Mouse (Mus musculus) urinary bladder, postnatal 25 days (tissue): ENCODE data around the gene Abcb8.
A peak's percentile ranks its signal among the peaks of the same experiment; 100 is the strongest.
"Not testable (repeated sequence)": the region's sequence is repeated elsewhere in the genome, so short reads cannot be mapped to it uniquely, and the experiment has no call there.

Experiments
- DNase-seq: peaks from one replicate; pipeline ENCODE4 v3.0.0; 2022; ENCODE audit warnings: low spot score

The Abcb8 gene

DNA sequence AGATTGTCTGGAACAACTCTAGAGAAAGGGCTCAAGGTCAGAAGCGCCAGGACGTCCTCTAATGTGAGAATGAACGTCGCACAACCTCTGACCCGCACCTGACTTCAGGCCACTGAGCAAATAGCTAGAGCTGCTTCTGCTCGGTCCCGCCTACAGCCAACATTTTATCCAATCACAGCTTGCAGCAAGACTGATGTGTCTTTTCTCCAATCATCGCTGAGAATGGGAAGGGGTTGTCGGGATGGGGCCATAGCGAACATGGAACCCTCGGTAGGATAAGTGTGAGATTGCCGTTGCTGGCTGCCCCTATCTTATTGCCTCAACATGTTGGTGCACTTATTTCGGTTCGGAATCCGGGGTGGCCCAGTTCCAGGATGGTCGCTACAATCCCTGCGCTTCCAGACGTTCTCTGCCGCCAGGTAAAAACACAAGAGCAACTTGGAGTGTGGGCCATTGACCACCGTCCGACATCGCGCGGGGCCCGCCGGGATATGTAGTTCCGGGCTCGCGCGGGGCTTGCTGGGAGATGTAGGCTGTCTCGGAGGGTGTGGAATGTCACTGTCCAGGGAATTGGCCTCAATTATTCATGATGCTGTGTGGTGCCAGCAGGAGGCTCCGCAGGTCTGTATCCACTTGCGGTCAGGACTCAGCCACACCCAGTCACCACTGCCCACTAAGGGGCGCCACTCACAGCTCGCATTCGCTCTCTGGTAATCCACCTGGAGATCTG lies 867 bp downstream of the Abcb8 start:
- peak; percentile 89 for DNase-seq

DNA sequence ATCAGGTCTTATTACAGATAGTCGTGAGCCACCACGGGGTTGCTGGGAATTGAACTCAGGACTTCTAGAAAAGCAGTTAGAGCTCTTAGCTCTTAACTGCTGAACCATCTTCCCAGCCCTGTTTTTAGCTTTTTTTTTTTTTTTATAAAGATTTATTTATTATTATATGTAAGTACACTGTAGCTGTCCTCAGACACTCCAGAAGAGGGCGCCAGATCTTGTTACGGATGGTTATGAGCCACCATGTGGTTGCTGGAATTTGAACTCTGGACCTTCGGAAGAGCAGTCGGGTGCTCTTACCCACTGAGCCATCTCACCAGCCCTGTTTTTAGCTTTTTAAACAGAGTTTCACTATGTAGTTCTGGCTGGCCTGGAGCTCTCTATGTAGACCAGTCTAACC lies 2.8 kb downstream of the Abcb8 start:
- not testable (repeated sequence) for DNase-seq

DNA sequence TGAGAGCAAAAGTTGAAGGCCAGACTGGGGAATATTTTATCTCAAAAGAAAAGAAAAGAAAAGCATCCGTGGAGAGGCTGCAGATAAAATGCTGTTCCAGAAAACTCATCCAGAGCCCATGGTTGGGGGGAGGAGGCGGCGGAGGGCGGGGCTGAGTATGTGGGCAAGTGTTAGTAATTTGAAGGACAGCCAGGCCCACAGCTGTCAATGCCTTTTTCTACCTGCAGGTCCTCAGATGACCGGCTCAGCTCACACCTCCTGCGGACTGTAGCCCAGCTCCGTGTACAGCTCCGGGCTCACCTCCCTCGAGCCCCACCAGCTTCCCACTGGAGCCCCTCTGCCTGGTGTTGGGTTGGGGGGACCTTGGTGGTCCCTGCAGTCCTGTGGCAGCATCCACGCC lies 6.2 kb downstream of the Abcb8 start:
- no peak for DNase-seq

DNA sequence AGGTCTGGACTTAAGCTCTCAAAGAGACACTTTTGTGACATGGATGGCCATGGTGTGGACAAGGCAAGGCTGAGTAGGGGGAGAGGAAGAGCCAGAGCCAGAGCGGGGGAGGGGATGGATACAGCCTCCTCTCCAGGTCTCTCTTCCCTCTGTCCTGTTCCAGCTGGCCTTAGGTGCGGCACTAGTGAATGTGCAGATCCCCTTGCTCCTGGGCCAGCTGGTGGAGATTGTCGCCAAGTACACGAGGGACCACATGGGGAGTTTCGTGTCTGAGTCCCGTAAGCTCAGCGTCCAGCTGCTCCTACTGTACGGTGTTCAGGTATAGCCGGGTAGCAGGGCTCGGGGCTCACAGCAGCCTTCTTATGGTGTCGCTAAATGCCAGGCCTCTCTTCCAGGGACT lies 6.9 kb downstream of the Abcb8 start:
- DNase-seq = no peak

DNA sequence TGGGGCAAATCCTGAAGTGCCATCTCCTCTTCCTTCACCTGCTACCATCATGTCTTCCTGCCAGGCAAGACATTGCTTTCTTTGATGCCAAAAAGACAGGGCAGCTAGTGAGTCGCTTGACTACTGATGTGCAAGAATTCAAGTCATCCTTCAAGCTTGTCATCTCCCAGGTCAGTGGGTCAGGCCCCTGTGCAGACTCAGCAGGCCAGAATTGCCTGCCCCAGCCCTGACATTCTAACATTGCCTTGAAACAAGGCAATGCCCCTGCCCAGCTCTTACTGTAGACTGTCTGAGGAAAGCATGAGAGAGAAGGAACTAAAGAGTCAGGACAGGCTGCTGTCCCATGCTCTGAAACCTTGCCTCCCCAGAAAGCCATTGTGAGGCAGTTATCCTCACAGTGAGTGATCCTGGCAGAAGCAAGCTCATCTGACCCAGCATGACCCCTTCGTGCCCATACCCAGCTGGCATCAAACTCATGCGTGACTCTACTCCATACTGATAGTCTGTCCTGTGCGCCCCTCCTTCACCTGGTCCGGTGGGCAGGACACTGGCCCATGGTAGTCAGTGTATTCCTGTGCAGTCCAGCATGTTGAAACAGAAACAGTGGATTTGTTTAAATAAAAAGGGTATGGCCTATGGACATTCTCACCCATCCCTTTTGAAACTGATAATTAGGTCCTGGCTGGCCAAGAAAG lies 7.6 kb downstream of the Abcb8 start:
- no peak for DNase-seq

DNA sequence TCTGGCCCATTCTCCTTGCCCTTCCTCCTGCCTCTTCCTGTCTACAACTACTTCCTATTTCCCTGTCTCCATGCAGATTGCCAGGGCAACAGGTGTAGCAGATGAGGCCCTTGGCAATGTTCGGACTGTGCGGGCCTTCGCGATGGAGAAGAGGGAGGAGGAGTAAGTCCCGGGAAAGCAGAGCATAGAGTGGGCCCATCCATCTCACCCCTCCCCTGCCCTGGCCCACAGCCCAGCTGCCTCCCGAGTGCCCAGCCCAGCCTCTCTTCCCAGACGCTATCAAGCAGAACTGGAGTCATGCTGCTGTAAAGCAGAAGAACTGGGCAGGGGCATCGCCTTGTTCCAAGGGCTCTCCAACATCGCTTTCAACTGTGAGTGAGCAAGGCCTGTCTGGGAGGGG lies 8.5 kb downstream of the Abcb8 start:
- no peak for DNase-seq

DNA sequence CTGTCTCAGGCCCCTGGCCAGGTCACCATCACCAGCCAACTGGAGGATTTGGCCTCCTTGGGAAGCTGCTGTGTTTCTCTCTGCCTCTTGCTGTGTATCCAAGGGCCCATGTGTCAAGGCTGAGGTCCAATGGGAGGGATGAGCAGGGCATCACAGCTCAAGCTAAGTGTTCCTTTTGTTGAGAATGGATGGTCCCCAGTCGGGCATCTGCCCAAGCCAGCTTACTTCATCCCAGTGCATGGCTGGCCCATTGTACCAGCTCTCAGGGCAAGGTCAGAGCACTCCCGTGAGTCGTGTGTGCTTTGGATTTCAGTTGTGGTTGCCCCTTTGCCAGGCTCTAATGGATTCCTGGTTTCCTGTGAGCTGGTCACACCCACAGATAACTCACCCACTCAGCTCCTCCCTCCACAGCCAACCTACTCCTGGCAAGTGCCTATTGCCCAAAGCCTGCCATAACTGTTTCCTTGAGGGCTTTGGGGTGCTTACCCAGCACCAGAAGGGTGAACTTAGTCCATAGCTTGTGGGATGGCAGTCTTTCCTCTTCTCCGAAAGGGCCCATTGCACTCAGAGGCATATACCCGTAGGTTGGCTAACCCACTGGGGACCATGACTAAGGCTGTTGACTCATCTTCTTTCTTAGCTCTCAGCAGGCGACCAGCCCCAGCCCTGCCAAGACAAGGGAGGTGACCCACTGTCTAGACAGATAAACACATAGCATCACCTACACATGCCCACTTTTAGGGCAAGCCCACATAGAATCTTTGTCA lies 11.3 kb downstream of the Abcb8 start:
- no peak for DNase-seq

DNA sequence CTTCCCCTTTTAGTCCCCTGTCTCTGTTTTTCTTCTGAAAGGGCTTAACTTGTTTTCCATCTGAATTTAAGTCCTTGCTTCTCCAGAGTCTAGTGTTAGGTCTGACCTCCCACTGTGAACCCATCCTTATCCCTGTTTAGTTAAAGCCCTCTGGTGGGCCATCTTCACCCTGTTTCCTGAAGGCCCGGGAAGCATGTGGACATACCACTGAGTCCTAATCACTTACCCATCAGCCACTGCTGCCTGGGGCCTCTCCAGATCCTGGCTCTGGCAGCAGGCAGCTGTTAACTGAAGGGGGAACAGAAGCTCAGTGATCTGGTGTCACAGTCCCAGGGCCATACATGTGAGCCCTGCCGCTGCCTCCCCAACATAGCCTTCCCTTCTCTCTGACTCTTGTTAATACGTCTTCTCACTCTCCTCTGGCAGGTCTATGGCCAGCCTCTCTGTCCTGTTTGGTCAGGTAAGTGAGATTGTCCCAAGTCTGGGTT lies 12.0 kb downstream of the Abcb8 start:
- no peak for DNase-seq

DNA sequence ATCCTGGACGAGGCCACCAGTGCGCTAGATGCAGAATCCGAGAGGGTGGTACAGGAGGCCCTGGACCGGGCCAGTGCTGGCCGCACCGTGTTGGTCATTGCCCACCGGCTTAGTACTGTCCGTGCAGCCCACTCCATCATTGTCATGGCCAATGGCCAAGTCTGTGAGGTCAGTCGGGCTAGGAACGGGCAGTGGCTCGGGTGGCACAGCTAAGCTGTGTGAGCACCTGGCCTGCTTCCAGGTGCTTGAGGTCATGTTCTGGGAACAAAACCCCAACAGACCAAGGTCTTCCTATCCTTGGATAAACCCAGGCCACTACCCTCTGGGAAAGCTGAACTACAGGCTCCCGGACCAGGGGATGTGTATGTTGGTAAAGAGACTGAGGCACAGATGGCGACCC lies 15.2 kb downstream of the Abcb8 start:
- no peak for DNase-seq

DNA sequence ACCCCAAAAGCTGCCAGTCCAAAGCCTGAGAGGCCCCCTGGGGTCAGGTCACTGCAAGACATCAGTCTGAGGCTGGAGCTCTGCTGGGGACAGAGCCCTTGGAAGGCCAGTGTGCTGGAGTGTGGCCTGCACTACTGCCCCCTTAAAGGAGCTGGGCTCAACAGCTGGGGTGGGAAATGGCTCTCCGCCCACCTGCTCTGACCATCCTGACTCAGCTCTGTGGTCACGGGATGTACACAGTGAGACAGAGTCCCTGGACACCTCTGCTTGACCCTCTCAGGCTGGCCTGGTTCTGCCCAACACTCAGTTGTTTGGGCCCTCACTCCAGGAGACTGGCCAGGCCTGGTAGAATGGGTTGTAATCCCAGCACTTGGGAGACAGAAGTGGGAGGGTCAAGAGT lies 16.0 kb downstream of the Abcb8 start:
- no peak for DNase-seq

DNA sequence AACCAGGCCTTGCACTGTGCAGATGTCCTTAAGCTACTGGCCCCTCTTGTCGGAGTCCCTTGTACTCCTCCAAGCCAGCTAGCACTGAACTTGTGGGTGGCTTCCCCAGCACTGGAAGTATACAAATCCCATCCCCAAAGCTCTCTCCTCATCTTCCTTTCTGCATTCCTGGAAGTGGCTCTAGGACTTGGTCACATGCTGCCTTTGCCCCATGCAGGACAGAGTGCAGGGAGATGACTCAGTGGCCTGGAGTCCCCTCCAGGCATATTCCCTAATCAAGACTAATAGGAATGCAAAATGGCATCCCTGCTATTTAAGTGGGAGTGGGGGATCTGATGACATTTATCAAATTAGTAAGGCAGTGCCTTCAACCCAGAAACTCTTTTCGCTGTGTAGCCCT lies 18.6 kb downstream of the Abcb8 start:
- no peak for DNase-seq

DNA sequence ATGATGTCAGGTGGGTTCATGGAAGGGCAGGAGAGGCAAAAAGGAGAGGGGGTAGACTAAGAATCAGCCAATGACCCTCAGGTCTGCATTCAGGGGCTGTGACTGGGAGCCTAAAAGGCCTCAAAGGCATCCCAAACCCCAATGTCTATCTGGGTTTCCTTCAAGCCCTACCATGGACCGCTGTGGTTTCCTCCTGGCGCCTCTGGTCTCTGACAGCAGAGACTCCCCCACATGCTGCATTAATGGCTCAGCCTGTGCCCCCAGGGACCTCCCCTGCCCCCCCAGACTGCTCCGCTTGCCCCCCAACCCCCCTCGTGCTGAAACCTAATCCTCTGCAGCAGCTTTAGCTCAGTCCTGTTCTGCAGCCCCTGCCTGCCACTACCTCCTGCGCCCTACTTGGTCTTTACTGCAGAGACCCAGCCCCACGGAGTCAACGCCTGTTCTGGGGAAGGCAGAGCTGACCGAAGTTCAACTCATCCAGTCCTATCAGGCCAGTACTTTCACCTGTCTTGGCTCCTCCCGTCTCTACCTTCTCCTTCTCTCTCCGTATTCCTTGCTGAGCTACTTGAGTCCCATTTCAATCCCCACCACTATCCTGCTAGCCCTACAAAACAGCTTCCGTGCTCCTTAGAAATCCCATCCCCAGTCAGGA lies 19.7 kb downstream of the Abcb8 start, which contains the start of gene Asic3:
Gene Asic3 (plus strand): TSS at position 351 of the 652 bp plus-strand sequence.
- no peak for DNase-seq

DNA sequence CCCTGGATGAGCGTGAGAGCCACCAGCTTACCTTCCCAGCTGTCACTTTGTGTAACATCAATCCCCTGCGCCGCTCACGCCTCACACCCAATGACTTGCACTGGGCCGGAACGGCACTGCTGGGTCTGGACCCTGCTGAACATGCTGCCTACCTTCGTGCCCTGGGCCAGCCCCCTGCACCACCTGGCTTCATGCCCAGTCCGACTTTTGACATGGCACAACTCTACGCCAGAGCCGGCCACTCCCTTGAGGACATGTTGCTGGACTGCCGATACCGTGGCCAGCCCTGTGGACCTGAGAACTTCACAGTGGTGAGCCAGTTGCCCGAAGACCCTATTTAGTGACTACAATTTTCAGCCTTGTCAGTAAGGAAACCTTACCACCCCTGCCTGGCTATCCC lies 20.5 kb downstream of the Abcb8 start:
- no peak for DNase-seq

DNA sequence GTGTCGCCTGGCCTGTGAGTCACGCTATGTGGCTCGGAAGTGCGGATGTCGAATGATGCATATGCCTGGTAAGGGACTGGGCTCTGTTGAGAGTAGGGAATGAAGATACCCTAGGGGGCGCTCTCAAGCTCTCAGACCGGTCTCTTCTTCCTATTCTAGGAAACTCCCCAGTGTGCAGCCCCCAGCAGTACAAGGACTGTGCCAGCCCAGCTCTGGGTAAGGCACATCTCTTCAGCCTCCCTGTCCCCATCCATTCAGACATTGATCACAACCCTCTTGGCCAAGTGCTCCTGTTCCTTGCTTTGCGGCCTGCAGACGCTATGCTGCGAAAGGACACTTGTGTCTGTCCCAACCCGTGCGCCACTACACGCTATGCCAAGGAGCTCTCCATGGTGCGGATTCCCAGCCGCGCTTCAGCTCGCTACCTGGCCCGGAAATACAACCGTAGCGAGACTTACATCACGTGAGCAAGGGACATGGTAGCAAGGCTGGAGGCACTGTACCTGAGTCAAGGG lies 22.8 kb downstream of the Abcb8 start:
- DNase-seq = peak; percentile 55

DNA sequence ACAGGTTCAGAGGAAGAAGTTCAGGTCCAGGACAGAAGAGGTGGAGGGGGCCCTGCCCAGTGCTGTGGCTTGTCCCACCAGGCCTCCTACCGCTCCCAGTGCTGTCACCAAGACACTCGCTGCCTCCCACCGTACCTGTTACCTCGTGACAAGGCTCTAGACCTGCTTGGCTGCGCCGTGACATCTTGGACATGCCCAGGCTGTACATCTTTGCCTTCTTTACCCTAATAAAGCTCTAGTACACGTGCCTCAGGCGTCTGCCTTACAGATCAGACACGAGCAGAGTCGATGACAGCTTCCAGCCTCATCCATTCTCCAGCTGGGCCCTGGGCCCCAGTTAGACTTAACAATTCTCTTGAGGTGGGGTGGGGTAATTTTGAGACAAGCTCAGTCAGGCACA lies 24.1 kb downstream of the Abcb8 start:
- no peak for DNase-seq

DNA sequence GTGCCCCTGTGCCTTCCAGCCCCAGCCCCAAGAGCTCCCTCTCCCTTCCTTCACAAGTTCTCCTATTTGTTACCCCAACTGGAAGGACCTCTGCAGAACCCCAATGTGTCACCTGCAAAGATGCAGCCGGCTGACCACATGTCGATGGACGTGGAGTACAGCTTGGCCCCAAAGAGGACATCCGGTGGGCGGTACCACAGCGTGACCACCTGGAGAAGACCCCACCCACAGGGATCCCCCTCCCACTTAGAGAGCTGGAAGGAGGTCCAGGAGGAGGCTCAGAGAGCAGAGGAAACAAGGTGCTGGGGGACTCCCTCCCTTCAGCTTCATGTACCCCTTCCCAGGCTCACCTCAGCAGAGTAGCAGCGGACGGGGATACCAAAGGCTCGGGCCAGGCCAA lies 26.9 kb downstream of the Abcb8 start:
- no peak for DNase-seq

DNA sequence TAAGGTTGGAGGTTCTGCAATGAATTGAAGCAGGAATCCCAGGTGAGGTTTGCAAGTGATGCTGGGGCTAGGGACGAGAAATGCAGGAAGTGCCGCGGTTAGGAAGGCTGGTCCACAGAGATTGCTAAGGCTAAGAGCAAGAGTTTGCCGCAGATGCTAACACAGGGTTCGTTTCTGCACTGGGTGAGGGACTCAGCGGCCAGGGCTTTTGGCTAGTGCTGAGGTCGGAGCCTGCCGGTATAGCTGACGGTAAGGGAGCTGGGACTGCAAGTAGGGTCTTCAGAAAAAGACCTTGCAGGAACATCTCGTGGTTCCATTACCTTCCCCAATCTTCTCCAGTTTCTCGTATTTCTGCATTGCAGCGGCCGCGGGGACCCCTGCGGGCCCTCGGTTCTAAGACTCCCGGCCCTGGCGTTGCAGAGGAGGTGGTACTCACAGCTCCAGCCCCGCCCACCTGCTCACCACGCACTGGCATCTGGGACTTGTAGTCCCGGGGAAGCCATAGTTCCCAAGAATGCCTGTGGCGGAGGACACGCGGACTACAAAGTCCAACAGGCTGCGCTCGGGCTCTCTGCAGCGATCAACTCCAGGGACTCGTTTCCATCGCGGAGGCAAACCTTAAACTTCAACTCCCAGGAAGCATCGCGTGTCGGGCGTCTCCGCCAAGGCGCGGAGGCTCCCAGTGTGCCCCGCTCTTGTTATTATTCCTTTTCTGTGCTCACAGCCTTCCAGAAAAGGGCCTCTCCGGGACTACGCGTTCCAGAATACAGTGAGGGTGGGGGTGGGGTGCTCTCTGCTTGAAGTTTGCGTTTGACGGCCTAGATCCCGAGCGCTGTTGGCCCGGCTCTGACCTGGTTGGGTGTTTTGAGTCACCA lies 29.9 kb downstream of the Abcb8 start, which contains the start of the genes Cdk5 and Slc4a2:
Gene Cdk5 (minus strand): TSS at position 402 of the 875 bp plus-strand sequence.
Gene Slc4a2 (plus strand): TSS at position 709 of the 875 bp plus-strand sequence.
- peak; percentile 92 for DNase-seq

DNA sequence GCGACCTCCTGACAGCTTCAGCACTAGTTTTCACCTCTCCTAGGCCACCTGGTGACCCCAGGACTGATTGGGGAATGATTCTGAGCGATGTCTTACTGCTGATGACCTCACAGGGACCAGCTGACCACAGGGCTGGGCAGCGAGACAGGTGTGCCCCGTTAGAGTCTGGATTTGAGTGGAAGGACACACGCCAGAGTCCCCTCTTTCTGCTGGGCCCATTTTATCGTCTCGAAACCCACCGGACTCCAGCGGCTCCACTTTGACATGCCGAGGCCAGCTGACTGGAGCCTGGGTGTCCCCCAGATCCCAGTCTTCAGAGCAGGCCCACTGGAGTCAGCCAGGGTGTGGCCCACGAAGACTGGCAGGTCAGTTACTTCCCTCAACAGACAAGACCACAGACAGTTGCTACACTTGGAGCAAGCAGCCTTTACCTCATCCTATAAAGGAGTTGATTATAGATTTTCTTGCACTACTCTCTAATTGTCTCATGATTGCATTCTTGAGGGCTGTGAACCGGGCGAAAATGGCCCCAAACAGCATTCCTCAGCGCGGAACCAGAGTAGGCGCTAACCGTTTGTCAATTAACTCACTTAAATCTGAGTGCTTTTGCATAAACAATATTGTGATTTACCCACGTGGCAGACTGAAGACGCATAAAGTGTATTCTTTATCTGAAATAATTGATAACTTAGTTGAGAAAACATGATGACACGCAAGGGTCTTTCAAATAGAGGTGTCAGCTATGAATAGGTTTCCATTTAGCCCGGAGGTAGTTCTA lies 30.7 kb downstream of the Abcb8 start:
- DNase-seq = peak; percentile 40

DNA sequence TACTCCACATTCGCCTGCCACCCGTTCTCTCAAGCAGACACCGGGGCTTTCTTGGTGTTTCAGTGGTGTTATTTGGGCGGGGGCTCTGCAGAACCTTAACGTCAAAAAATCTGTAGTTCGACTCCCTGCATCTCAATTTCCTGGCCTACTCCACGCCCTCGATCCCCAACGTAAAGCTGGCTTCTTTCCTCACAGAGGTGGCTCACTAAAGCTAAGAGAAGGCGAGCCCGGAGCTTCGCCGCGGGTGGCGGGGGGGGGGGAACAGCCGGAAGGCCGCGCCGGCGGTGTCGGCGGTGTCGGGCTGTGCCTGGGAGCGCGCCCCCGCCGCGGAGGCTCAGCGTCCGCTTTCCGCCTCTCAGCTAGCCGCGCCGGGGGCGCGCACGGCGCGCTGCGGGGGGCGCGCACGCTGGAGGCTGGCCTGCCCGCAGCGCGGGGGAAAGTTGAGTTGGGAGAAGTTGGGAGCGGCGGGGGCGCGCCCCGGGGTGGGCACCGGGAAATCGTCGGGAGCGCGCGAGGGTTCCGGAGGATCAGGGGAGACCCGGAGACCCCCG lies 31.5 kb downstream of the Abcb8 start:
- peak; percentile 72 for DNase-seq
